Mouse (Mus musculus) liver, postnatal 0 days (tissue): ENCODE results near the gene Sec24c. TPM values are rescaled to one million over a fixed set of nuclear protein-coding genes. Genes with fewer than 3 reads are reported as not detected.

Source experiments
- ATAC-seq: fragments of 200-750 bp; cut with Nextera tagmentation; 2 replicates; pipeline ENCODE4 v1.8.0; 2017; ENCODE audit warnings: mild to moderate bottlenecking, moderate library complexity
- DNase-seq: peaks from one replicate; pipeline ENCODE4 v3.0.0-alpha.2; 2016
- H3K27ac ChIP-seq: fragments of 300-500 bp; sonication (generic); 2 replicates; pipeline ENCODE4 v1.5.1; 2014; ENCODE audit warnings: antibody characterized with exemption, moderate library complexity, mild to moderate bottlenecking, low read depth
- H3K27me3 ChIP-seq: fragments of 300-500 bp; sonication (generic); 2 replicates; pipeline ENCODE4 v1.6.1; 2014; ENCODE audit warnings: low read length, control low read depth, mixed read lengths; ENCODE audit not compliant: insufficient read depth
- H3K36me3 ChIP-seq: fragments of 300-500 bp; sonication (generic); replicated peaks from 2 replicates; pipeline ENCODE4 v1.6.1; 2014; ENCODE audit warnings: mild to moderate bottlenecking, control low read depth, low read length, moderate library complexity, mixed read lengths; ENCODE audit not compliant: insufficient read depth
- H3K4me1 ChIP-seq: fragments of 300-500 bp; sonication (generic); 2 replicates; pipeline ENCODE4 v1.6.1; 2014; ENCODE audit warnings: antibody characterized with exemption, mild to moderate bottlenecking, control low read depth; ENCODE audit not compliant: insufficient read depth
- H3K4me2 ChIP-seq: fragments of 300-500 bp; sonication (generic); 2 replicates; pipeline ENCODE4 v1.6.1; 2014; ENCODE audit warnings: low read depth, mild to moderate bottlenecking, low read length, moderate library complexity, mixed read lengths
- H3K4me3 ChIP-seq: fragments of 300-500 bp; sonication (generic); 2 replicates; pipeline ENCODE4 v1.5.1; 2014; ENCODE audit warnings: low read depth, low read length
- H3K9ac ChIP-seq: fragments of 300-500 bp; sonication (generic); replicated peaks from 2 replicates; pipeline ENCODE4 v1.6.1; 2014; ENCODE audit warnings: mild to moderate bottlenecking, moderate library complexity
- H3K9me3 ChIP-seq: fragments of 300-500 bp; sonication (generic); 2 replicates; pipeline ENCODE4 v1.6.1; 2016; ENCODE audit warnings: mild to moderate bottlenecking, control low read depth, low read length, mixed read lengths
- CTCF ChIP-seq: sonication (generic); IDR thresholded peaks from 2 replicates; pipeline ENCODE4 v1.5.1; 2016; ENCODE audit warnings: antibody characterized with exemption, low read depth
- EP300 ChIP-seq: IDR thresholded peaks from 2 replicates; pipeline ENCODE4 v1.6.1; 2016; ENCODE audit warnings: antibody characterized with exemption, low read depth, mild to moderate bottlenecking
- WGBS: fragments of 180-500 bp; shearing (Covaris S2); extraction: QIAGEN DNeasy Blood & Tissue Kit; methylation state at CpG from one replicate; pipeline ENCODE4 v1.1.7; 2014; ENCODE audit not compliant: insufficient replicate concordance; 5-methylcytosine and 5-hydroxymethylcytosine counted together
- polyA plus RNA-seq: library from polyadenylated mRNA; unstranded; fragments of >200 nt; fragmentation: Nextera tagmentation; extraction: Ambion mirVana; gene quantifications from 2 replicates; pipeline ENCODE4 v1.2.1, GENCODE M21; 2015

The Sec24c gene
- polyA plus RNA-seq, 1 experiment from 2014 or later, result 31.3 TPM

GRCm38 (mm10) chr14:20663601-20664000 is 10.5 kb upstream of the Sec24c start:
- Histone ChIP-seq H3K9ac (no peak overlapping the region), H3K4me1 (peaks cover 10% of the 10 kb centered on the region), H3K4me2 (no peak overlapping the region), H3K9me3 (no peaks in the 10 kb centered on the region), H3K27me3 (peaks cover 31% of the 10 kb centered on the region), H3K4me3 (no peak overlapping the region), H3K36me3 (no peaks in the 10 kb centered on the region), H3K27ac (no peak overlapping the region)
- no peak for TF ChIP-seq CTCF
- no peak for TF ChIP-seq EP300
- ATAC-seq, result no peak
- no peak for DNase-seq
- WGBS, result 66% methylated on average over 2 of the region's 2 CpGs

DNA sequence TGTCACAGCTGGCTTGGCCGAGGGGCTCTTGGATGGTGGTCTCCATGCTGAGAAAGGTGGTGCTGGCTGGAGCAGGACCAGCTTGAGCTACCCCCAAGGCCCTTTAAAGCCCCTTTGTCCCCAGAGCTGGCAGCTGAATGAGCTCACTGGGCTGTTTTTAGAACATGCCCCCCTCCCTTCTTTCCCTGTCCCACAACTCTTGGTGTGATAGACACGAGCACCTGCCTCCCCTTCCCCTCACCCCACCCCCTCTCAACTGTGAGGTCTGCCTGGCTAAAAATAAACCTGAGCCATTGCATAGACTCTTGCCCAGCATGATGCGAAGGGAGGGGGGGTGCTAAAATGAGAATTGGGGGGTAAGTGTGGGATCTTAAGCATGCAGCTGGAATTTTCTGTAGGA is 9.7 kb upstream of the Sec24c start:
- H3K27me3 ChIP-seq, result peaks cover 31% of the 10 kb centered on the region
- 57% methylated on average over 3 of the region's 3 CpGs for WGBS
- no peak for DNase-seq
- no peak for TF ChIP-seq CTCF
- no peak for TF ChIP-seq EP300
- H3K9me3 ChIP-seq, result no peaks in the 10 kb centered on the region
- ATAC-seq, result no peak
- H3K4me2 ChIP-seq, result no peak overlapping the region
- H3K4me3 ChIP-seq, result no peak overlapping the region
- H3K4me1 ChIP-seq, result peaks cover 10% of the 10 kb centered on the region
- H3K36me3 ChIP-seq, result no peaks in the 10 kb centered on the region
- no peak overlapping the region for H3K27ac ChIP-seq
- H3K9ac ChIP-seq, result no peak overlapping the region

- H3K27me3 ChIP-seq, result peaks cover 17% of the 10 kb centered on the region
- no peak overlapping the region for H3K4me3 ChIP-seq
- no peak overlapping the region for H3K9ac ChIP-seq
- ATAC-seq, result no peak
- H3K27ac ChIP-seq, result no peak overlapping the region
- no peak overlapping the region for H3K4me2 ChIP-seq
- no peak for TF ChIP-seq CTCF
- no peak for TF ChIP-seq EP300
- 74% methylated on average over 1 of the region's 1 CpGs for WGBS
- DNase-seq, result no peak
- H3K36me3 ChIP-seq, result no peaks in the 10 kb centered on the region
- no peaks in the 10 kb centered on the region for H3K4me1 ChIP-seq
- no peaks in the 10 kb centered on the region for H3K9me3 ChIP-seq
These were observed 6.6 kb upstream of the Sec24c start for GRCm38 (mm10) chr14:20667469-20667868.

- no peak for TF ChIP-seq EP300
- no peak for TF ChIP-seq CTCF
- ATAC-seq (peak; percentile 21; the same call in 1 of the 2 replicates), DNase-seq (no peak)
- Histone ChIP-seq H3K4me1 (peaks cover 2% of the 10 kb centered on the region; the same call in 1 of the 2 replicates), H3K9me3 (no peaks in the 10 kb centered on the region), H3K9ac (no peak within 1 kb of the TSS), H3K4me2 (no peak within 1 kb of the TSS), H3K4me3 (no peak within 1 kb of the TSS), H3K36me3 (no peaks in the 10 kb centered on the region), H3K27ac (no peak within 1 kb of the TSS), H3K27me3 (peaks cover 9% of the 10 kb centered on the region; the same call in 1 of the 2 replicates)
- WGBS, result 65% methylated on average over 8 of the region's 8 CpGs
These were observed 5.8 kb upstream of the Sec24c start, which contains the start of gene Synpo2l for GRCm38 (mm10) chr14:20668154-20668810. TSS of gene Synpo2l (minus strand) at chr14:20668354.

DNA sequence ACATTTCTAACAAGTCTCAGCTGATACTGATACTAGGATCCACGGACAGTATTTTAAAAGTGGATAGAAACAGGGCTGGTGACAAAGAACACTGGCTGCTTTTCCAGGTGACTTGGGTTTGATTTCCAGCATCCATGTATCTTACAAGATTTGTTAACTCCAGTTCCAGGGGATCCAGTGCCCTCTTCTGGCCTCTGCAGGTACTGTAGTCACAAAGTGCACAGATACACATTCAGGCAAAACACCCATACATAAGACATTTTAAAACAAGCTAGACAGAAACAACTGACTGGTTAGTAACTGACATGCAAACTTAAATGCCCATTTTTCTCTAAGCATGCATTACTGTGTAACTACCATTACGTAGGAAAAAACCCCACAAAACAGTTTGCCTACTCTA is 1.1 kb upstream of the Sec24c start:
- TF ChIP-seq EP300, result no peak
- TF ChIP-seq CTCF, result peak; percentile 68
- no peak overlapping the region for H3K4me3 ChIP-seq
- peaks cover 19% of the 10 kb centered on the region for H3K36me3 ChIP-seq
- peak; percentile 64 for DNase-seq
- H3K9ac ChIP-seq, result no peak overlapping the region
- ATAC-seq, result no peak
- H3K27ac ChIP-seq, result peak overlapping the region; percentile 99
- 89% methylated on average over 2 of the region's 2 CpGs for WGBS
- no peaks in the 10 kb centered on the region for H3K9me3 ChIP-seq
- peaks cover 14% of the 10 kb centered on the region for H3K4me1 ChIP-seq
- no peaks in the 10 kb centered on the region for H3K27me3 ChIP-seq
- peak overlapping the region; percentile 70; the same call in 1 of the 2 replicates for H3K4me2 ChIP-seq

DNA sequence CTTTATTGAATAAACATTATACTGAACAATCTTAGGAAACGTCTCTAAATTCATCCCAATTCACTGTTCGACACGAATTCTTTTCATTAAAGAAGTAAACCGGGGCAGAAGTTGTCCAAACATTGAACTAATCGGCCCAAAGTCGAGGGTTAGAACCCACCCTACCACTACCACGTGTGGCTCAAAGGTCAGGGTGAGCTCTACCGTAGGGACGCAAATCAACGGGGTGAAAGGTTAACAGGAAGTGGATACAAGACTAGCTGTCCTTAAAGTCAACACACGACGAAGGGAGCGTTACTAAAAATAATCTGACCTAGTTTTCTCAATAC is 409 bp upstream of the Sec24c start:
- Histone ChIP-seq H3K27ac (peak overlapping the region; percentile 99), H3K9ac (peak overlapping the region; percentile 35; the same call in 1 of the 2 replicates), H3K4me3 (peak overlapping the region; percentile 94), H3K27me3 (no peaks in the 10 kb centered on the region), H3K4me2 (peak overlapping the region; percentile 70), H3K9me3 (no peaks in the 10 kb centered on the region), H3K4me1 (peaks cover 14% of the 10 kb centered on the region), H3K36me3 (peaks cover 20% of the 10 kb centered on the region)
- TF ChIP-seq EP300, result peak; percentile 63
- TF ChIP-seq CTCF, result no peak
- DNase-seq (peak; percentile 71), ATAC-seq (peak; percentile 81)
- 6% methylated on average over 13 of the region's 13 CpGs for WGBS
